Mouse (Mus musculus): ENCODE data around the gene Cog4. TPM values are rescaled to one million over a fixed set of nuclear protein-coding genes. Genes with fewer than 3 reads are reported as not detected.
"Not testable (repeated sequence)": the region's sequence is repeated elsewhere in the genome, so short reads cannot be mapped to it uniquely, and the experiment has no call there.

The Cog4 gene
- total and polyA plus RNA-seq, 2 experiments, result 27.8 to 73.9 TPM

GRCm38 (mm10) chr8:110847645-110848495 is 1.5 kb downstream of the Cog4 start:
- Histone ChIP-seq H3K27ac (replicated peaks; ENCODE audit: insufficient read depth, low read depth, low read length) (peak overlapping the region; percentile 40; the same call in 1 of the 2 replicates), H3K4me3 (ENCODE audit: insufficient read depth, low read depth, low read length) (peak overlapping the region; percentile 89)
- WGBS, result 34% methylated on average over 14 of the region's 14 CpGs

GRCm38 (mm10) chr8:110851186-110851585 is 4.8 kb downstream of the Cog4 start:
- Histone ChIP-seq H3K4me1 (ENCODE audit: control insufficient read depth, insufficient read depth, low read length) (peaks cover 8% of the 10 kb centered on the region), H3K27me3 (ENCODE audit: control insufficient read depth, insufficient read depth, low read length) (no peaks in the 10 kb centered on the region), H3K36me3 (ENCODE audit: control insufficient read depth, insufficient read depth, low read length) (peaks cover 55% of the 10 kb centered on the region), H3K9ac (ENCODE audit: low read depth, low read length) (no peak overlapping the region), H3K79me2 (ENCODE audit: control insufficient read depth, insufficient read depth, low read length) (peaks cover 3% of the 10 kb centered on the region; the same call in 1 of the 2 replicates), H3K4me3 (ENCODE audit: insufficient read depth, low read depth, low read length) (no peak overlapping the region), H3K27ac (replicated peaks; ENCODE audit: insufficient read depth, low read depth, low read length) (peak overlapping the region; percentile 62)
- WGBS, result 47% methylated on average over 10 of the region's 10 CpGs
- TF ChIP-seq POLR2A (IDR thresholded peaks at IDR 0.05; ENCODE audit: extremely low read depth, insufficient read depth, low read length) (no peak), CTCF (IDR thresholded peaks at IDR 0.05; ENCODE audit: low read depth, low read length) (no peak)
- DNase-seq (ENCODE audit: extremely low read depth, low read depth, low spot score), result peak; percentile 61

More at GRCm38 (mm10) chr8:110847645-110848495, 1.5 kb downstream of the Cog4 start:
- H3K36me3 ChIP-seq (ENCODE audit: control insufficient read depth, insufficient read depth, low read length), result peaks cover 42% of the 10 kb centered on the region
- DNase-seq (ENCODE audit: extremely low read depth, low read depth, low spot score), result peak; percentile 62
- TF ChIP-seq CTCF (IDR thresholded peaks at IDR 0.05; ENCODE audit: low read depth, low read length) (no peak), POLR2A (IDR thresholded peaks at IDR 0.05; ENCODE audit: extremely low read depth, insufficient read depth, low read length) (no peak)
- H3K9ac ChIP-seq (ENCODE audit: low read depth, low read length), result peak overlapping the region; percentile 64
- peaks cover 14% of the 10 kb centered on the region; the same call in 1 of the 2 replicates for H3K79me2 ChIP-seq (ENCODE audit: control insufficient read depth, insufficient read depth, low read length)
- peaks cover 12% of the 10 kb centered on the region for H3K4me1 ChIP-seq (ENCODE audit: control insufficient read depth, insufficient read depth, low read length)
- no peaks in the 10 kb centered on the region for H3K27me3 ChIP-seq (ENCODE audit: control insufficient read depth, insufficient read depth, low read length)

DNA sequence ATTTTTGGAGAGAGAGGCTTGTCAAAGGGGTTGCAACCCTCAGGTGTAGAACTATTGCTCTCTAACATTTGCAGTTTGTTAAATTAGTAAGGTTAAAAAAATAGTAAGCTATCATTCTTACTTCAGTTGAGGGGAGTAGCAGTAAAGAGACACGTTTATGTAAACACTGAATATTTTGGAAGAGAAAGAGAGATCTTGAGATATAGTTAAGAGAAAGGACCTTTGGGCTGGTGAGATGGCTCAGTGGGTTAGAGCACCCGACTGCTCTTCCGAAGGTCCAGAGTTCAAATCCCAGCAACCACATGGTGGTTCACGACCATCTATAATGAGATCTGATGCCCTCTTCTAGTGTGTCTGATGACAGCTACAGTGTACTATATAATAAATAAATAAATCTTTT is 9.7 kb downstream of the Cog4 start:
- H3K79me2 ChIP-seq (ENCODE audit: control insufficient read depth, insufficient read depth, low read length); DNase-seq (ENCODE audit: extremely low read depth, low read depth, low spot score); H3K27ac ChIP-seq (replicated peaks; ENCODE audit: insufficient read depth, low read depth, low read length); H3K4me3 ChIP-seq (ENCODE audit: insufficient read depth, low read depth, low read length); H3K9ac ChIP-seq (ENCODE audit: low read depth, low read length); H3K4me1 ChIP-seq (ENCODE audit: control insufficient read depth, insufficient read depth, low read length); H3K27me3 ChIP-seq (ENCODE audit: control insufficient read depth, insufficient read depth, low read length): not testable (repeated sequence)
- 89% methylated on average over 4 of the region's 4 CpGs for WGBS
- H3K36me3 ChIP-seq (ENCODE audit: control insufficient read depth, insufficient read depth, low read length), result peaks cover 80% of the 10 kb centered on the region

- no peak overlapping the region for H3K9ac ChIP-seq (ENCODE audit: low read depth, low read length)
- H3K27me3 ChIP-seq (ENCODE audit: control insufficient read depth, insufficient read depth, low read length), result no peaks in the 10 kb centered on the region
- H3K36me3 ChIP-seq (ENCODE audit: control insufficient read depth, insufficient read depth, low read length), result peaks cover 77% of the 10 kb centered on the region
- 83% methylated on average over 5 of the region's 5 CpGs for WGBS
- TF ChIP-seq CTCF (IDR thresholded peaks at IDR 0.05; ENCODE audit: low read depth, low read length) (no peak), POLR2A (IDR thresholded peaks at IDR 0.05; ENCODE audit: extremely low read depth, insufficient read depth, low read length) (no peak)
- H3K79me2 ChIP-seq (ENCODE audit: control insufficient read depth, insufficient read depth, low read length), result no peaks in the 10 kb centered on the region
- H3K4me1 ChIP-seq (ENCODE audit: control insufficient read depth, insufficient read depth, low read length), result no peaks in the 10 kb centered on the region
- peak; percentile 15 for DNase-seq (ENCODE audit: extremely low read depth, low read depth, low spot score)
- H3K4me3 ChIP-seq (ENCODE audit: insufficient read depth, low read depth, low read length), result no peak overlapping the region
- H3K27ac ChIP-seq (replicated peaks; ENCODE audit: insufficient read depth, low read depth, low read length), result no peak overlapping the region
Observed at GRCm38 (mm10) chr8:110856760-110857461, 10.5 kb downstream of the Cog4 start.

- WGBS, result 80% methylated on average over 7 of the region's 7 CpGs
- DNase-seq (ENCODE audit: extremely low read depth, low read depth, low spot score), result no peak
- Histone ChIP-seq H3K4me3 (ENCODE audit: insufficient read depth, low read depth, low read length) (no peak overlapping the region), H3K79me2 (ENCODE audit: control insufficient read depth, insufficient read depth, low read length) (no peaks in the 10 kb centered on the region), H3K27ac (replicated peaks; ENCODE audit: insufficient read depth, low read depth, low read length) (no peak overlapping the region), H3K9ac (ENCODE audit: low read depth, low read length) (no peak overlapping the region), H3K36me3 (ENCODE audit: control insufficient read depth, insufficient read depth, low read length) (peaks cover 73% of the 10 kb centered on the region), H3K4me1 (ENCODE audit: control insufficient read depth, insufficient read depth, low read length) (no peaks in the 10 kb centered on the region), H3K27me3 (ENCODE audit: control insufficient read depth, insufficient read depth, low read length) (no peaks in the 10 kb centered on the region)
- peak; percentile 14; the same call in 1 of the 2 replicates for TF ChIP-seq CTCF (IDR thresholded peaks at IDR 0.05; ENCODE audit: low read depth, low read length)
- TF ChIP-seq POLR2A (IDR thresholded peaks at IDR 0.05; ENCODE audit: extremely low read depth, insufficient read depth, low read length), result no peak
Observed at GRCm38 (mm10) chr8:110859651-110860501, 13.5 kb downstream of the Cog4 start.

DNA sequence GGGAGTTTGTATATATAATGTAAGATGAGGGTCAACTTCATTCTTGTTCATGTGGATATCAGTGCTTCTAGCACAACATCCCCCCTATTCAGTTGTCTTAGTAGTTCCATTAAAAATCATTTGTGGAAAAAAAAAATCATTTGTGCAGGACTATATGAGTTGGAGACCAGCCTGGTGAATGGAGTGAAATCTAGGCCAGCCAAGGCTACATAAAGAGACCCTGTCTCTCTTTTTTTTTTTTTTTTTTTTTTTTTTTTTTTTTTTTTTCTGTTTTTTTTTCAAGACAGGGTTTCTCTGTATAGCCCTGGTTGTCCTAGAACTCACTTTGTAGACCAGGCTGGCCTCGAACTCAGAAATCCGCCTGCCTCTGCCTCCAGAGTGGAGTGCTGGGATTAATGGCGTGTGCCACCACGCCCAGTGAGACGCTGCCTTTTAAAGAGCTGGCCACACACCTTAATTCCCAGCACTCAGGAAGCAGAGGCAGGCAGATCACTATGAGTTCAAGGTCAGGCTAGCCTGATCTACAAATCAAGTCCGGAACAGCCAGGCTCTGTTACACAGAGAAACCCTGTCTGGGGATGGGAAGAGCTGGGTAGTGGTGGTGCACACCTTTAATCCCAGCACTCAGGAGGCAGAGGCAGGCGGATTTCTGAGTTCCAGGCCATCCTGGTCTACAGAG is 15.1 kb downstream of the Cog4 start:
- peaks cover 77% of the 10 kb centered on the region for H3K36me3 ChIP-seq (ENCODE audit: control insufficient read depth, insufficient read depth, low read length)
- not testable (repeated sequence) for H3K79me2 ChIP-seq (ENCODE audit: control insufficient read depth, insufficient read depth, low read length); H3K4me3 ChIP-seq (ENCODE audit: insufficient read depth, low read depth, low read length); H3K27ac ChIP-seq (replicated peaks; ENCODE audit: insufficient read depth, low read depth, low read length); H3K27me3 ChIP-seq (ENCODE audit: control insufficient read depth, insufficient read depth, low read length); H3K4me1 ChIP-seq (ENCODE audit: control insufficient read depth, insufficient read depth, low read length); DNase-seq (ENCODE audit: extremely low read depth, low read depth, low spot score); H3K9ac ChIP-seq (ENCODE audit: low read depth, low read length)
- 94% methylated on average over 7 of the region's 7 CpGs for WGBS

Measured in liver, adult 2 months (tissue).